Mouse (Mus musculus): ENCODE data around the gene Txnrd2. TPM values are rescaled to one million over a fixed set of nuclear protein-coding genes. Genes with fewer than 3 reads are reported as not detected.

The Txnrd2 gene
- 31.0 and 31.7 TPM in 2 replicates for polyA plus RNA-seq (2015; fragmentation: Nextera tagmentation; extraction: Ambion mirVana)

DNA sequence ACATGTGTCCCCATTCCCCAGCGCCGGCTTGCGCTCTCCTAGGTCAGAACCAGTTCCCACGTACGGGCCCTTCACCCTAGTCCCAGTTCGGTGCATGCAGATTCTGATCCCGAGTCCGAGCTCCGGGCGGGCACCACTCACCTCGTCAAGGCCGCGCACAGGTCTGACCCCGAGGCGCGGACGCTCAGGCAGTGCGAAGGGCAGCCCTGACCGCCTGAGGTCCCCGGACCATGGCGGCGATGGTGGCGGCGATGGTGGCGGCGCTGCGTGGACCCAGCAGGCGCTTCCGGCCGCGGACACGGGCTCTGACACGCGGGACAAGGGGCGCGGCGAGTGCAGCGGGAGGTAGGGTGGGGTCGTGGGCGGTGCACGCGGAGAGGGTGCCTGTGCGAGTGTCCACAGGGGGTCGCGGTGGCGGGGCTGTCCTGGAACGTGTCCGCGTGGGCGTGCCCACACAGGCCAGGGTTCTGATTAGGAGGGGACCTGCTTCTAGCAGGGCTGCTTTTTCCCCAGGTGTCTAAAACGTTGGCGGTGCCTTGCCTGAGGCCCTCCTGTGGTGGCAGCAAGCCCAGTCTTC lies at the start of gene Txnrd2:
Txnrd2 (plus strand) TSS at position 170 of the 577 bp plus-strand sequence.
- Histone ChIP-seq H3K4me1 (replicated peaks) (peaks cover 36% of the 10 kb centered on the region), H3K4me3 (peak within 1 kb of the TSS; percentile 84), H3K27ac (replicated peaks) (peak within 1 kb of the TSS; percentile 77), H3K36me3 (peaks cover 16% of the 10 kb centered on the region), H3K9me3 (no peaks in the 10 kb centered on the region), H3K4me2 (peak within 1 kb of the TSS; percentile 81), H3K27me3 (no peaks in the 10 kb centered on the region), H3K9ac (peak within 1 kb of the TSS; percentile 87)
- peak; percentile 85 for ATAC-seq (ENCODE audit: low FRiP score, low read depth)
- under 1% methylated on average over 52 of the region's 52 CpGs for WGBS

- H3K4me1 ChIP-seq (replicated peaks) = peaks cover 34% of the 10 kb centered on the region
- H3K9ac ChIP-seq = no peak overlapping the region
- no peaks in the 10 kb centered on the region for H3K27me3 ChIP-seq
- no peaks in the 10 kb centered on the region for H3K9me3 ChIP-seq
- no peak overlapping the region for H3K27ac ChIP-seq (replicated peaks)
- H3K4me2 ChIP-seq = no peak overlapping the region
- ATAC-seq (ENCODE audit: low FRiP score, low read depth) = no peak
- WGBS = 26% methylated on average over 3 of the region's 3 CpGs
- H3K36me3 ChIP-seq = peaks cover 5% of the 10 kb centered on the region; the same call in 1 of the 2 replicates
- no peak overlapping the region for H3K4me3 ChIP-seq
These were observed 49.0 kb upstream of the Txnrd2 start for GRCm38 (mm10) chr16:18377203-18377602.

- Histone ChIP-seq H3K9ac (no peak overlapping the region), H3K9me3 (no peaks in the 10 kb centered on the region), H3K4me2 (no peak overlapping the region), H3K27me3 (no peaks in the 10 kb centered on the region), H3K4me1 (replicated peaks) (peaks cover 45% of the 10 kb centered on the region), H3K27ac (replicated peaks) (no peak overlapping the region), H3K4me3 (no peak overlapping the region), H3K36me3 (peaks cover 5% of the 10 kb centered on the region; the same call in 1 of the 2 replicates)
- 31% methylated on average over 1 of the region's 1 CpGs for WGBS
- no peak for ATAC-seq (ENCODE audit: low FRiP score, low read depth)
These were observed 47.7 kb upstream of the Txnrd2 start for GRCm38 (mm10) chr16:18378489-18378888.

DNA sequence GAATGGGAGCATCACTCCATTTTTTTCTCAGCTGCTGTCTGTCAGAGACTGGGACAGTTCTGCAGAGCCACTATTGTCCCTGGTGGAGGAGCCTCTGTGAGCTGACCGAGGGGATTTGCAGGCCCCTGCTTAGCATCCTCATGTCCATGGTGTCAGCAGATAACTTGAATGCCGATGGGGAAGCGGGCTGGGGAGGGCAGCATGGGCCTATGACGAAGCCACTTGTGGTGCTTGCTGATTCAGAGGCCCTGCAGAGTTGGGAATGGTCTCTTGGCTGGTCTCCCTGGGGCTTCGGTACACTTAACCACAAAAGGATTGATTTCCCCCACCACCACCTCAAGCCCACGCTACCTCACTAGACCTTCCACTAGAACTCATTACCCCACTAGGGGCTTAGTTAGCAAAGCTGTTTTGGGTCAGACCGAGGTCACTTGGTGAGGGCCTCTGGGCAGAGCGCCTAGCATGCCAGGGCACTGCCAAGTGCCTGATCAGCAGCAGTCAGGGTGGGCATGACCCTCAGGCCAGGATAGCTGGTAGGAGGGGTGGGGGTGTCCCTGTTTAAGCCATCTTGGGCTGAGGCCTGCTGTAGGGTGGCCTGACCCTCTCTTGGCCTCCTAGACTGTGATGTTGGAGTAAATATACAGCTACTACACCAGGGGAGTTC lies 46.7 kb upstream of the Txnrd2 start:
- Histone ChIP-seq H3K36me3 (no peaks in the 10 kb centered on the region), H3K9me3 (no peaks in the 10 kb centered on the region), H3K4me1 (replicated peaks) (peaks cover 54% of the 10 kb centered on the region), H3K27ac (replicated peaks) (peak overlapping the region; percentile 78), H3K4me2 (no peak overlapping the region), H3K4me3 (no peak overlapping the region), H3K9ac (no peak overlapping the region), H3K27me3 (no peaks in the 10 kb centered on the region)
- WGBS = 42% methylated on average over 8 of the region's 8 CpGs
- no peak; the same call in 1 of the 2 replicates for ATAC-seq (ENCODE audit: low FRiP score, low read depth)

DNA sequence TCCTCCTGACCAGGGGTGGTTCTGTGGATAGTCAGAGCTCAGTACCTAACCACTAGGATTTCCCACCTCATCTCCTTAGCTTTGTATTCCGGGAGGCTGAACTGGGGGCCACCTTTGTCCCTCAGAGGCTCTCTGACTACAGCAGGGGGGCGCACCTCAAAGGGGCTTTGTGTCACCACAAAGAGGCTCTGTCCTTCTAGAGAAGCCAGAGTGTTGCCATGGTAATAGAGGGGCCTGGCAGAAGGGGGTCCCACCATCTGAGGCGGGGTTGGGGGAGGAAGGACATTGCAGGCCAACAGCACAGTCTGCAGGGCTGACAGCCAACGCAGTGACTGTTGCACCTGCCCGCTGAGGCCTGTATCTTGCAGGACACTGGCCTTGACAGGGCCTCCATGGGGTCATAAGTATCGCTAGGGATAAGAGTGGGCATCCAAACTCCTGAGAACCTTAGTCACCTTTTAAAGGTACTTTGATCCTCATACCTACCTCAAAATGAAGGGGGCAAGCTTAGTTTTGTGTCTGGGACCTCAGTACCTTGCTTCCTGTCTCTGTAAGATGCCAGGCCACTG lies 45.6 kb upstream of the Txnrd2 start:
- H3K9me3 ChIP-seq = no peaks in the 10 kb centered on the region
- H3K9ac ChIP-seq = no peak overlapping the region
- peak overlapping the region; percentile 78 for H3K27ac ChIP-seq (replicated peaks)
- 19% methylated on average over 6 of the region's 6 CpGs for WGBS
- H3K4me2 ChIP-seq = no peak overlapping the region
- H3K27me3 ChIP-seq = no peaks in the 10 kb centered on the region
- ATAC-seq (ENCODE audit: low FRiP score, low read depth) = peak; percentile 74
- no peaks in the 10 kb centered on the region for H3K36me3 ChIP-seq
- H3K4me3 ChIP-seq = no peak overlapping the region
- H3K4me1 ChIP-seq (replicated peaks) = peaks cover 54% of the 10 kb centered on the region

DNA sequence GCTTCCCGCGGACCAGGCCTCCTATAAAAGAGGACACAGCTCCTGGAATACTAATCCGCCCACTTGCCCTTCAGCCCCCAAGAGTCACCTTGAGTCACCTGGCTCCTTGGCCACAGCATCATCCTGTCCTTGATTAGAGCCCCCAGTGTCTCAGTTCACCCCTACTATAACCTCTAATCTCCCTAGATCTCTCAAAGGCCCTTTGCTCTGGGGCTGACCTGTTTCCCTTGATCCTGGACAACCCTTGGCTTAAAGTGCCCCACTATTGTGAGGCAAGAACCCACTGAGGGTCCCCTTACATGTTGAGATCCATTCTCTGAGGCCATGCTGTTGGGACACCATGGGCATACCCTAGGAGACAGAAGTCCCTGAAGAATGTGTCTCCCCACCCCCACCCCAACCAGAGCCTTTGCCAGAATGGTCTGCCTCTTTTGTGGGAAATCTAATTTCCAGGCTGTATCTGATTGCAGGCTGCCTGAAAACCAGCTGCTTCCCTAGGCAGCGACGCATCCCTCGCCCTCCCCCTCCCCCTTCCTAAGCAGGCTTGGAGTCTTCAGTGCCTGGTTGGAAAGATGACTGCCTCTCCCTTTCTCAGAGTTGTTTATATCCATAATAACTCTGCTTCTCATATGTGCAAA lies 44.4 kb upstream of the Txnrd2 start:
- Histone ChIP-seq H3K36me3 (no peaks in the 10 kb centered on the region), H3K4me1 (replicated peaks) (peaks cover 54% of the 10 kb centered on the region), H3K4me2 (no peak overlapping the region), H3K27ac (replicated peaks) (peak overlapping the region; percentile 66), H3K9me3 (no peaks in the 10 kb centered on the region), H3K27me3 (no peaks in the 10 kb centered on the region), H3K9ac (no peak overlapping the region), H3K4me3 (no peak overlapping the region)
- WGBS = 42% methylated on average over 6 of the region's 6 CpGs
- ATAC-seq (ENCODE audit: low FRiP score, low read depth) = peak; percentile 31; the same call in 1 of the 2 replicates

- no peak overlapping the region for H3K4me2 ChIP-seq
- H3K27ac ChIP-seq (replicated peaks) = 0 out of 2 replicates have a peak overlapping the region, but pooled peaks have one; percentile 5
- 69% methylated on average over 9 of the region's 9 CpGs for WGBS
- peaks cover 68% of the 10 kb centered on the region for H3K4me1 ChIP-seq (replicated peaks)
- H3K36me3 ChIP-seq = no peaks in the 10 kb centered on the region
- ATAC-seq (ENCODE audit: low FRiP score, low read depth) = no peak
- no peaks in the 10 kb centered on the region for H3K27me3 ChIP-seq
- H3K4me3 ChIP-seq = no peak overlapping the region
- no peak overlapping the region for H3K9ac ChIP-seq
- no peaks in the 10 kb centered on the region for H3K9me3 ChIP-seq
These were observed 43.0 kb upstream of the Txnrd2 start for GRCm38 (mm10) chr16:18383045-18383726.

GRCm38 (mm10) chr16:18383756-18384155 lies 42.4 kb upstream of the Txnrd2 start:
- Histone ChIP-seq H3K36me3 (no peaks in the 10 kb centered on the region), H3K27ac (replicated peaks) (0 out of 2 replicates have a peak overlapping the region, but pooled peaks have one; percentile 5), H3K9ac (no peak overlapping the region), H3K27me3 (no peaks in the 10 kb centered on the region), H3K4me2 (no peak overlapping the region), H3K4me3 (no peak overlapping the region), H3K4me1 (replicated peaks) (peaks cover 74% of the 10 kb centered on the region), H3K9me3 (no peaks in the 10 kb centered on the region)
- 16% methylated on average over 3 of the region's 3 CpGs for WGBS
- ATAC-seq (ENCODE audit: low FRiP score, low read depth) = no peak

- Histone ChIP-seq H3K9ac (no peak overlapping the region), H3K4me3 (no peak overlapping the region), H3K36me3 (no peaks in the 10 kb centered on the region), H3K27me3 (no peaks in the 10 kb centered on the region), H3K4me1 (replicated peaks) (peaks cover 74% of the 10 kb centered on the region), H3K9me3 (no peaks in the 10 kb centered on the region), H3K27ac (replicated peaks) (no peak overlapping the region; the same call in 1 of the 2 replicates), H3K4me2 (no peak overlapping the region)
- ATAC-seq (ENCODE audit: low FRiP score, low read depth) = no peak
- WGBS = 50% methylated on average over 7 of the region's 7 CpGs
These were observed 42.0 kb upstream of the Txnrd2 start for GRCm38 (mm10) chr16:18384211-18384610.

- no peak overlapping the region for H3K9ac ChIP-seq
- H3K27ac ChIP-seq (replicated peaks) = no peak overlapping the region; the same call in 1 of the 2 replicates
- no peaks in the 10 kb centered on the region for H3K27me3 ChIP-seq
- no peaks in the 10 kb centered on the region for H3K9me3 ChIP-seq
- no peaks in the 10 kb centered on the region for H3K36me3 ChIP-seq
- H3K4me1 ChIP-seq (replicated peaks) = peaks cover 72% of the 10 kb centered on the region
- no peak overlapping the region for H3K4me2 ChIP-seq
- no peak overlapping the region for H3K4me3 ChIP-seq
- 52% methylated on average over 8 of the region's 8 CpGs for WGBS
- no peak for ATAC-seq (ENCODE audit: low FRiP score, low read depth)
These were observed 41.5 kb upstream of the Txnrd2 start for GRCm38 (mm10) chr16:18384659-18385058.

- H3K4me2 ChIP-seq = no peak overlapping the region
- no peaks in the 10 kb centered on the region for H3K36me3 ChIP-seq
- H3K27ac ChIP-seq (replicated peaks) = no peak overlapping the region
- ATAC-seq (ENCODE audit: low FRiP score, low read depth) = no peak
- no peaks in the 10 kb centered on the region for H3K9me3 ChIP-seq
- peaks cover 64% of the 10 kb centered on the region for H3K4me1 ChIP-seq (replicated peaks)
- no peaks in the 10 kb centered on the region for H3K27me3 ChIP-seq
- H3K9ac ChIP-seq = no peak overlapping the region
- WGBS = 63% methylated on average over 5 of the region's 5 CpGs
- no peak overlapping the region for H3K4me3 ChIP-seq
These were observed 40.8 kb upstream of the Txnrd2 start for GRCm38 (mm10) chr16:18385411-18385810.
